Mouse (Mus musculus): ENCODE measurements at regions not wholly inside any gene's neighbourhood (a gene's known extent, or its start where the extent isn't known, plus 50 kb on each side); places are given as distances from the start of the nearest gene placed in this dataset.

DNA sequence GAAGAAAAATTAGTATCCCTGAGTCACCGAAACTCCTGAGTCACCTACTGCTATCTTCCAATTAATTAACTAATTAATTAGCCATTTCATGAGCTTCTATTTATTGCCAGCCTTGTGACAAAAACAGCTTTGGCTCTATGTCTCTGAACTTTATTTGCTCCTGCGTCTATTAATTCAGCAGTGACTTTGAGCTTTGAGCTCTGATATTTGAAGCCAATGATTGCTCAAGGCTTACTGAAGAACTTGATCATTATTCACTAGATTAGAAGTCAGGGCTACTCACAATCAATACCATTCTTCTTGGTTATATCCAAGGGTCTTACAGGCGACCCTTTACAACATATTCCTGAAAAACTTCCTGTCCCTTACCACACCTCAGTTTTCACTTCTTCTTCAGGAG lies 83.2 kb downstream of the Gm10192 start:
- TF ChIP-seq ZC3H11A (IDR thresholded peaks at IDR 0.05; ENCODE audit: borderline replicate concordance, low read depth, low read length) (no peak), MAFK (IDR thresholded peaks at IDR 0.05; ENCODE audit: insufficient read depth, low read depth, low read length) (no peak)
